Mouse (Mus musculus) G1E (cell line): ENCODE results near the gene Lyst.

Experiments used
- CTCF ChIP-seq: IDR thresholded peaks from 2 replicates; pipeline ENCODE4 v1.5.1; 2012; ENCODE audit warnings: low read depth, low read length, inconsistent platforms, mixed read lengths
- TAL1 ChIP-seq: conservative IDR thresholded peaks from 2 replicates; pipeline ENCODE4 v1.6.1; 2012; ENCODE audit warnings: low read depth, low read length, inconsistent platforms, mixed read lengths

DNA sequence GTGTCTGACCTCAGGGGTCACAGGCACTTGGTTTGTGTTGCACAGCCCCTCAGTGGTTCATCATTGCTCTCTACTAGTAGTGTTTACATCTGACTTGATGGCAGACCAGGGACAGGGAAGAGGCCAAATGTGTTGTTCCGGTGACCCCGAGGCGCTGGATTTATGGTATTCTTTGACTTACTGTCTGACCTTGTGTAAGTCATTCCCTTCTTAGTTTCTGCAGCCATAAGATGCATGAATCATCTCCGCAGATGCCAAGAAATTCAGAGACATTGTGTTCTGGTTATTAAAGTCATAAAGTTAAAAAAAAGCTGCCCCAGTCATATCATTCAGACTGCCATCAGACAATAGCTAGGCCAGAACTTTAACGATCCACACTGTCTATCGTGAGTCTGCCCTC, 27.6 kb upstream of the Lyst start:
- TF ChIP-seq TAL1 = no peak
- TF ChIP-seq CTCF = no peak
